Mouse (Mus musculus): Measurements from ENCODE around the gene Elf2. TPM values are rescaled to one million over a fixed set of nuclear protein-coding genes. Genes with fewer than 3 reads are reported as not detected.

Elf2 gene
- polyA plus RNA-seq, 1 experiment from 2014 or later, result 35.0 TPM

DNA sequence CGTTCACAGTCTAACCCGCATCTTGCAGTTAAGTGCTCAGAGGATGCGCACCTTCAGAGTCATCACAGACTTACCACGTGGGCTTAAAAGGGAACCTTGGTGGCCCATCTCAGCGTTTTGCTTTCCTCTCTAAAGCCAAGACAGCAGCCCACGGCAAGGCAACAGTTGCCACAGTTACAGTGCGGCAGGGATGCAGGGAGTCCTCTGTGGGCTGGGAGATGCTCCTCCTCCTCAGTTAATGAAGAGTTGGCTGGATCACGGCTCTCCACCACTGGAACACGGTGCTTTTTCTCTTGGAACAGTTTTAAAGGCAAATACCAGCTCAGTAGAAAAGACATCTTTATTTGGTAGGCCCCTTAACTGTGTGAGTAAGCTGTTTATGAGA lies 111.7 kb downstream of the Elf2 start:
- 73% methylated on average over 9 of the region's 9 CpGs for WGBS
- Histone ChIP-seq H3K9me3 (ENCODE audit: control insufficient read depth, low read length) (no peaks in the 10 kb centered on the region), H3K27me3 (ENCODE audit: control insufficient read depth, insufficient read depth, low read length) (no peaks in the 10 kb centered on the region), H3K4me3 (replicated peaks; ENCODE audit: low read length) (no peak overlapping the region), H3K27ac (no peak overlapping the region), H3K4me2 (replicated peaks) (no peak overlapping the region), H3K36me3 (replicated peaks; ENCODE audit: control insufficient read depth, insufficient read depth) (no peaks in the 10 kb centered on the region), H3K9ac (no peak overlapping the region), H3K4me1 (replicated peaks; ENCODE audit: control insufficient read depth, insufficient read depth, low read length) (peaks cover 18% of the 10 kb centered on the region; the same call in 1 of the 2 replicates)
- ATAC-seq (ENCODE audit: low FRiP score), result no peak
- DNase-seq (ENCODE audit: low spot score), result no peak

GRCm38 (mm10) chr3:51228038-51228820 lies 112.2 kb downstream of the Elf2 start:
- no peak for DNase-seq (ENCODE audit: low spot score)
- H3K9me3 ChIP-seq (ENCODE audit: control insufficient read depth, low read length), result no peaks in the 10 kb centered on the region
- WGBS, result 77% methylated on average over 10 of the region's 10 CpGs

GRCm38 (mm10) chr3:51226601-51227000 lies 113.9 kb downstream of the Elf2 start:
- no peak overlapping the region for H3K27ac ChIP-seq
- peak overlapping the region; percentile 77 for H3K4me2 ChIP-seq (replicated peaks)
- H3K36me3 ChIP-seq (replicated peaks; ENCODE audit: control insufficient read depth, insufficient read depth), result no peaks in the 10 kb centered on the region
- no peak for ATAC-seq (ENCODE audit: low FRiP score)
- no peak for DNase-seq (ENCODE audit: low spot score)
- peaks cover 18% of the 10 kb centered on the region; the same call in 1 of the 2 replicates for H3K4me1 ChIP-seq (replicated peaks; ENCODE audit: control insufficient read depth, insufficient read depth, low read length)
- H3K4me3 ChIP-seq (replicated peaks; ENCODE audit: low read length), result no peak overlapping the region
- H3K9me3 ChIP-seq (ENCODE audit: control insufficient read depth, low read length), result no peaks in the 10 kb centered on the region
- no peaks in the 10 kb centered on the region for H3K27me3 ChIP-seq (ENCODE audit: control insufficient read depth, insufficient read depth, low read length)
- no peak overlapping the region for H3K9ac ChIP-seq
- 87% methylated on average over 3 of the region's 3 CpGs for WGBS

More at GRCm38 (mm10) chr3:51228038-51228820, 112.2 kb downstream of the Elf2 start:
- Histone ChIP-seq H3K27ac (no peak overlapping the region), H3K4me3 (replicated peaks; ENCODE audit: low read length) (no peak overlapping the region), H3K4me2 (replicated peaks) (no peak overlapping the region), H3K36me3 (replicated peaks; ENCODE audit: control insufficient read depth, insufficient read depth) (no peaks in the 10 kb centered on the region), H3K9ac (no peak overlapping the region), H3K4me1 (replicated peaks; ENCODE audit: control insufficient read depth, insufficient read depth, low read length) (peaks cover 18% of the 10 kb centered on the region; the same call in 1 of the 2 replicates), H3K27me3 (ENCODE audit: control insufficient read depth, insufficient read depth, low read length) (no peaks in the 10 kb centered on the region)
- ATAC-seq (ENCODE audit: low FRiP score), result no peak

DNA sequence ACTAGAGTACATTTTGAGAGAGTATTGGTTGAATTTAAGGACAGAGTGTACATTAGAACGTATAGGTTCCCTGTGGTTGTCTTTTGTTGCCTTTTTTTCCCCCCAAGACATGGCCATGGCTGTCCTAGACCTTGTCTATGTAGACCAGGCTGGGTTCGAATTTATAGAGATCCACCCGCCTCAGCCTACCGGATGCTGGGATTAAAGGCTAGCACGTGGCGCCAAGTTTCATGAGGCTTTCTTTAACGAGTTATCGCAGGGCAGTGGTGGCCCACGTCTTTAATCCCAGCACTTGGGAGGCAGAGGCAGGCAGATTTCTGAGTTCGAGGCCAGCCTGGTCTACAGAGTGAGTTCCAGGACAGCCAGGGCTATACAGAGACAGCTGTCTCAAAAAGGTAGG lies 114.5 kb downstream of the Elf2 start:
- H3K9me3 ChIP-seq (ENCODE audit: control insufficient read depth, low read length), result no peaks in the 10 kb centered on the region
- peak overlapping the region; percentile 77 for H3K4me2 ChIP-seq (replicated peaks)
- ATAC-seq (ENCODE audit: low FRiP score) (no peak), DNase-seq (ENCODE audit: low spot score) (no peak)
- peak overlapping the region; percentile 96 for H3K9ac ChIP-seq
- WGBS, result 94% methylated on average over 10 of the region's 10 CpGs
- H3K36me3 ChIP-seq (replicated peaks; ENCODE audit: control insufficient read depth, insufficient read depth), result no peaks in the 10 kb centered on the region
- peaks cover 18% of the 10 kb centered on the region; the same call in 1 of the 2 replicates for H3K4me1 ChIP-seq (replicated peaks; ENCODE audit: control insufficient read depth, insufficient read depth, low read length)
- no peak overlapping the region for H3K27ac ChIP-seq
- no peaks in the 10 kb centered on the region for H3K27me3 ChIP-seq (ENCODE audit: control insufficient read depth, insufficient read depth, low read length)
- H3K4me3 ChIP-seq (replicated peaks; ENCODE audit: low read length), result peak overlapping the region; percentile 95

GRCm38 (mm10) chr3:51225226-51225750 lies 115.2 kb downstream of the Elf2 start:
- ATAC-seq (ENCODE audit: low FRiP score) (no peak), DNase-seq (ENCODE audit: low spot score) (no peak)
- Histone ChIP-seq H3K9me3 (ENCODE audit: control insufficient read depth, low read length) (no peaks in the 10 kb centered on the region), H3K27me3 (ENCODE audit: control insufficient read depth, insufficient read depth, low read length) (no peaks in the 10 kb centered on the region), H3K9ac (peak overlapping the region; percentile 96), H3K4me3 (replicated peaks; ENCODE audit: low read length) (peak overlapping the region; percentile 95), H3K4me1 (replicated peaks; ENCODE audit: control insufficient read depth, insufficient read depth, low read length) (peaks cover 18% of the 10 kb centered on the region; the same call in 1 of the 2 replicates), H3K4me2 (replicated peaks) (peak overlapping the region; percentile 77), H3K27ac (peak overlapping the region; percentile 100), H3K36me3 (replicated peaks; ENCODE audit: control insufficient read depth, insufficient read depth) (no peaks in the 10 kb centered on the region)
- WGBS, result under 1% methylated on average over 36 of the region's 39 CpGs

DNA sequence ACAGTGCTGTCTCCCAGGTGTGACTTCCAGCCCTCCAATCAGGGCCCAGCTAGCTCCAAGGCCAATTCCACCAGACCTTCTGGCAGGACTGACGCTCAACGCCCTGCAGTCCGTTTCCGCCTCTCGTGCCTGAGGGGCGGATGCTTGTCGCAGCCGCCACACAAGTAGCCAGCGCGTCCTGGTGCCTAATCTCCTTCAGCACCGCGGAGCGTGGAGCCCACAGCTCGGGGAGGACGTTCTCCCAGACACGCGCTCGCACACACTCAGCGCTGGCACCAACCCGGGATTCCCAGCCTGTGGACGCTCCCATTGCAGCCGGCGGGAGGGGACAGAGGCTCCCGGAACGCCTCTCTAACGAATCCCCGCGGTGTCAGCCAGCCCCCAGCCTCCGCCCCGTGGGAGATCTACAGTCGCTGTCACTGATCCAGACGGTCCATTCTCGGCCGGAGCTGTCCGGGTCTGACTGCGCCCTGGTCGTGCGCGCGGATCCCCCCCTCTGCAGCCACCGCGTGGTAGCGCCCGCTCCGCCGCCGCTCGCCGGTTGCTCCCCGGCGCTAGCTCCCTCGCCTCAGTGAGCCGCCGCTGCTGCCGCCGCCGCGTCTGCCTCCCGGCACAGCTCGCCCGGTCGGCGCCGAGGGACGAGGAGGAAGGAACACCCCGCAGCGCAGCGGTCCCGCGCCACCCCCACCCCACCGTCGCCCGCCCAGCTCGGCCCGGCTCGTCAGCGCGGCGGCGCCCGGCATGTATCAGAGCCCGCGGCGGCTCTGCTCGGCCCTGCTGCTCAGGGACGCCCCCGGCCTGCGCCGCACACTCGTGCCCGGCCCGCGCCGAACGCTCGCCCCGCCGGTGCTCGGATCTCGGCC lies 115.9 kb downstream of the Elf2 start, which contains the start of gene Noct:
Gene Noct, plus strand, starts transcription at position 85 of the 863 bp plus-strand sequence.
- peak within 1 kb of the TSS; percentile 77 for H3K4me2 ChIP-seq (replicated peaks)
- H3K4me3 ChIP-seq (replicated peaks; ENCODE audit: low read length), result peak within 1 kb of the TSS; percentile 95
- H3K9me3 ChIP-seq (ENCODE audit: control insufficient read depth, low read length), result no peaks in the 10 kb centered on the region
- H3K36me3 ChIP-seq (replicated peaks; ENCODE audit: control insufficient read depth, insufficient read depth), result no peaks in the 10 kb centered on the region
- DNase-seq (ENCODE audit: low spot score), result peak; percentile 84
- H3K4me1 ChIP-seq (replicated peaks; ENCODE audit: control insufficient read depth, insufficient read depth, low read length), result peaks cover 18% of the 10 kb centered on the region; the same call in 1 of the 2 replicates
- H3K27ac ChIP-seq, result peak within 1 kb of the TSS; percentile 100
- peak; percentile 95 for ATAC-seq (ENCODE audit: low FRiP score)
- under 1% methylated on average over 79 of the region's 100 CpGs for WGBS
- H3K27me3 ChIP-seq (ENCODE audit: control insufficient read depth, insufficient read depth, low read length), result no peaks in the 10 kb centered on the region
- H3K9ac ChIP-seq, result peak within 1 kb of the TSS; percentile 96

GRCm38 (mm10) chr3:51223556-51223955 lies 116.9 kb downstream of the Elf2 start:
- Histone ChIP-seq H3K27me3 (ENCODE audit: control insufficient read depth, insufficient read depth, low read length) (no peaks in the 10 kb centered on the region), H3K4me1 (replicated peaks; ENCODE audit: control insufficient read depth, insufficient read depth, low read length) (peaks cover 18% of the 10 kb centered on the region; the same call in 1 of the 2 replicates), H3K36me3 (replicated peaks; ENCODE audit: control insufficient read depth, insufficient read depth) (no peaks in the 10 kb centered on the region), H3K4me2 (replicated peaks) (peak overlapping the region; percentile 77), H3K27ac (peak overlapping the region; percentile 100), H3K4me3 (replicated peaks; ENCODE audit: low read length) (peak overlapping the region; percentile 95), H3K9me3 (ENCODE audit: control insufficient read depth, low read length) (no peaks in the 10 kb centered on the region), H3K9ac (peak overlapping the region; percentile 96)
- 24% methylated on average over 5 of the region's 5 CpGs for WGBS
- ATAC-seq (ENCODE audit: low FRiP score) (no peak), DNase-seq (ENCODE audit: low spot score) (no peak)

GRCm38 (mm10) chr3:51222834-51223460 lies 117.5 kb downstream of the Elf2 start:
- H3K27ac ChIP-seq, result no peak overlapping the region
- DNase-seq (ENCODE audit: low spot score), result no peak
- H3K9ac ChIP-seq, result no peak overlapping the region
- WGBS, result 66% methylated on average over 10 of the region's 10 CpGs
- no peaks in the 10 kb centered on the region for H3K9me3 ChIP-seq (ENCODE audit: control insufficient read depth, low read length)
- no peaks in the 10 kb centered on the region for H3K36me3 ChIP-seq (replicated peaks; ENCODE audit: control insufficient read depth, insufficient read depth)
- H3K4me3 ChIP-seq (replicated peaks; ENCODE audit: low read length), result no peak overlapping the region
- no peaks in the 10 kb centered on the region for H3K27me3 ChIP-seq (ENCODE audit: control insufficient read depth, insufficient read depth, low read length)
- ATAC-seq (ENCODE audit: low FRiP score), result no peak
- peaks cover 18% of the 10 kb centered on the region; the same call in 1 of the 2 replicates for H3K4me1 ChIP-seq (replicated peaks; ENCODE audit: control insufficient read depth, insufficient read depth, low read length)
- H3K4me2 ChIP-seq (replicated peaks), result no peak overlapping the region
